Mouse (Mus musculus) T-helper 17 cell (primary cell): ENCODE data around the gene H3f3b.

Experiments
- in situ Hi-C, 2 experiments: fragments of 300-600 bp; cut with MboI, MseI; formaldehyde crosslinking; loops; 1 replicate in 1 of 2; 2 replicates in 1 of 2; pipeline ENCODE4 v1.15.1; 2025; ENCODE audit warnings: high pct_unique_total_duplicates in 2 of 2

Gene H3f3b

GRCm38 (mm10) chr11:116004186-116004823, 23.5 kb downstream of the H3f3b start:
- in situ Hi-C loops = no loop called here

DNA sequence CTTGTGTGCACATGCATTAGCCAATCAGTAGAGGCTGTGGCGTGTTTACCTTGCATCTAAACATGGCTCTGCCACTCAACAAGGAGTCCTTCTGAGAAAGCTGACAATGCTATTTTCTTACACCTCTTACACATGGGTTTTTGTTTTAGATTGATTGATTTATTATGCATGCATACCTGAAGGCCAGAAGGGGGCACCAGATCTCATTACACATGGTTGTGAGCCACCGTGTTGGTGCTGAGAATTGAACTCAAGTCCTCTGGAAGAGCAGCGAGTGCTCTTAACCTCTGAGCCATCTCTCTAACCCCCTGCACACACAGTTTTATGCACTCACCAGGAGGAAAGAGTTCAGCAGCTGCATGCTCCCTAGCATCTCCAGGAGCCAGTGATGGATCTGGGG, 24.9 kb downstream of the H3f3b start:
- in situ Hi-C loops = no loop called here

DNA sequence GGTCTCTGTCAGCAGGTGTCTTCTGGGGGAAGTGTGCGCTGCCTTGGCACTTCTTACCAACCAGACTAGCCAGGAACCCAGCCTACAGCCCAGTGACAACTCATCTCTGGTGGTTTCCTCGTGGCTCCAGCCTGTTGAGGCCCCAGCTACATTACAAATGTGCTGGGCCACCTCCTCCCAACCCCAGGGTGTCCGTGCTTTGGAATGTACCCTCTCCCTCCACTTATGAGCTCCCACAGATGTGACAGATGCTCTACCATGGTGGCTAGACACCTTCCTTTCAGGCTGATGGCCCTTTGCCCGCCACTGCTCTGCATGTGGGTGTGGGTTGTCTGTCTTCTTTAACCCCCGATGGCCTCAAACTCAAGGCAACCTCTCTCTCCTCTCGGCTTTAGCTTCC, 26.0 kb downstream of the H3f3b start:
- in situ Hi-C loops = no loop called here

DNA sequence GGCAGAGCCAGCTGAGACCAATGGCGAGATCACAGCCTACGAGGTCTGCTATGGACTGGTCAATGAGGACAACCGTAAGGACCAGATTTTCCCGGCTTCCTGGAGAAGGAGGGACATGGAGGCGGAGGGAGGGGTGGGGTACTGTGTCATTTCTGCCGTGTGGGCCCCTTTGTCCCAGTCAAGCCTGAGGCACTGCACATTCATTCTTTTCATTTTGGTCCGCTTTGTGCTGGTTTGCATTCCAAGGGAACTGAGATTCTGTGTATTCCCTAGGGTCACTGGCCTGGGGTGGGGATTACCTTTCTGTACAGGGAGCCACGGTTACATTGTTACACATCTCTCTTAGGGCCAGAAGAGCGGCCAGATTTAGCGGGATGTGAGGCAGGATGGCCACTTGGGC, 27.2 kb downstream of the H3f3b start:
- in situ Hi-C loops = no loop called here

GRCm38 (mm10) chr11:115999538-116000143, 28.1 kb downstream of the H3f3b start:
- in situ Hi-C loops = loop anchor here in 1 of 2 experiments (10.0 kb wide), 1 partner anchor 55 kb away; no protein-coding TSS in a partner anchor

DNA sequence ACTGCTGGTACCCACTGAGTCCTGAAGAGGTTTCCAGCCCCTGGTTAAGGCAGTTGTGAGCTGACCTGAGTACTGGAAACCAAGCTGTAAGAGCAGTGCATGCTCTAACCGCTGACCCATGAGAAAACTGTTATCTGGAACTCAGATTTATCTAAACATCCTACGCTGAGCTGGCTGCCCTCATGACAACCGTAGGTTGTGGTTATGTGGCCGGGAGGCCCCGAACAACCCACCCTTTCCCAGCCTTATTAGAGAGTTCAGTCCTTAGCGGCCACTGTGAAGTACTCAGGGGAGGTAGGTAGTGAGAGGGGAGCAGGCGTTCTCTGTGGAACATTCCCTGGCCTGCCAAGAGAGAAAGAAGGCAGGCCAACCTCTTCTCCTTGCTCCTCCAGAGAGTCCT, 28.7 kb downstream of the H3f3b start:
- in situ Hi-C loops = loop anchor here in 1 of 2 experiments (10.0 kb wide), 1 partner anchor 54 kb away; no protein-coding TSS in a partner anchor

DNA sequence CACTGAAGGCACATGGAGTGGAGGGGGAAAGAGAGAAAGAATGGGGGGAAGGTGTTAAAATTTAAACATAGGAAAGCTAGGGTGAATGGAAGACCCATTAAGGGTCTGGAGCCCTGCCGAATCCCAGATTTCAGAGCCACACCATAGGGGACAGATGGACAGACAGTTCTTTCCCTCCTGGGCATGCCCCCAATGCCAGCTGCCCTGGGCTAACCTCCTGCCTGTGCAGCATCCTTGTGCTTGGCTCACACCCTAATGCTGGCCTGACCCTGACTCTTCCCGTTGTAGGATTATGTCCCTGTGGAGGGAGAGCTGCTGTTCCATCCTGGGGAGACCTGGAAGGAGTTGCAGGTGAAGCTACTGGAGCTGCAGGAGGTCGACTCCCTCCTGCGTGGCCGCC, 30.1 kb downstream of the H3f3b start:
- in situ Hi-C loops = loop anchor here in 1 of 2 experiments (10.0 kb wide), 1 partner anchor 53 kb away; no protein-coding TSS in a partner anchor

- in situ Hi-C loops = loop anchor here in 1 of 2 experiments (10.0 kb wide), 1 partner anchor 52 kb away; no protein-coding TSS in a partner anchor
Measured at GRCm38 (mm10) chr11:115997047-115997446, 30.7 kb downstream of the H3f3b start.

- in situ Hi-C loops = loop anchor here in 1 of 2 experiments (10.0 kb wide), 1 partner anchor 50 kb away; no protein-coding TSS in a partner anchor
Measured at GRCm38 (mm10) chr11:115995256-115995655, 32.5 kb downstream of the H3f3b start.

DNA sequence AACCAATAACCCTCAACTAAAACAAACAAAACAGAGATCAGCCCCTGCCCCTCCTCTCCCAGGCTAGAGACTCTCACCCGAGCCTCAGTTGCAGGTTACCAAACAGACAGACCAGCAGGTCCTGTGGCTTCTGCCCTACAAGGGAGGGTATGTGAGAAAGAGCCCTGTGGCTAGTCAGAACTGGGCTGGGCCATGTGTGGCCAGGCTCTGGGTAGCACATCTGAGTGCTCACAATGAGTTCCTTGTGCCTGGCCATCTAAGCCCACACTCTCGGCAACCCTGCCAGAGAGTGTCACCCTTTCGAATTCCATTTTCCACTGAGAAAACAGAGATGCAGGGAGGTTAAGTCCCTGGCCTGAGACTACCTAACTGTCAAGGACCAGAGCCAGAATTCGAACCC, 35.7 kb downstream of the H3f3b start:
- in situ Hi-C loops = loop anchor here in 1 of 2 experiments (10.0 kb wide), 1 partner anchor 47 kb away; no protein-coding TSS in a partner anchor

- in situ Hi-C loops = loop anchor here in 1 of 2 experiments (10.0 kb wide), 1 partner anchor 45 kb away; no protein-coding TSS in a partner anchor
Measured at GRCm38 (mm10) chr11:115989686-115990085, 38.1 kb downstream of the H3f3b start.

- in situ Hi-C loops = no loop called here
Measured at GRCm38 (mm10) chr11:115983291-115983690, 44.5 kb downstream of the H3f3b start.

- in situ Hi-C loops = no loop called here
Measured at GRCm38 (mm10) chr11:115982472-115982871, 45.3 kb downstream of the H3f3b start.

DNA sequence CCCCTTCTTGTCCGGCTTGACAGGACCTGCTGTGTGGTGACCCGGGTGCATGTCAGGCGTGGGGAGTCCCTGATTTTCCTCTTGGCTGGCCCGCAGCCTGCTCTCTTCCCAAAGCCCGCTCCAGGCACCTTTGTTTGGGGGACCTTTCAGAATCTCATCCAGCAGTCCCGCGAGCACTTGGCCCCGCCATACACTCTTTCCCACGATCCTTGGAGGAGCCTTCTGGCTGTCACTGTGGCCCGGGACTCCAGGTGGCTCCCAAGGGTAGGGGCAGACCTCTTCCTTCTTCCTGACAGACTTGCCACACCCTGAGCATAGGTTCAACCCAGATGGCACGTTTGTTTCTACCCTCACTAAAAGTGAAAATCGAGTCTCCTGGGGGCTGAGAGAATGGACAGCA, 52.2 kb downstream of the H3f3b start:
- in situ Hi-C loops = no loop called here

DNA sequence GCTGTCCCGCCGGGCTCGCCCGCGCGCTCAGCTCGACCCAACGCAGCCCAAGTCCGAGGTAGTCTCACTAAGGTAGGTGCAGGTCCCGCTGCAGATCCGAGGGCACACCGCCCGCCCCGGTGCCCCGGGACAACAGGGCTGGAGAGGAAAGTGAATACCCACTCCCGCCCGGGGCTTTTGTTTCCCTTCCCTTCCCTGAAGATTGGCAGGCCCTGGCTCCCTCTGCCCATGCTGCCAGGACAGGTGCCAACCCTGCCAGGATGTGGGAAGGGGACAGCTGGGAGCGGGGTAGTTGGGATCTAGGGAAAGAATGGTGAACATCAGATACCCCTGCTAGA, 52.7 kb downstream of the H3f3b start:
- in situ Hi-C loops = no loop called here

DNA sequence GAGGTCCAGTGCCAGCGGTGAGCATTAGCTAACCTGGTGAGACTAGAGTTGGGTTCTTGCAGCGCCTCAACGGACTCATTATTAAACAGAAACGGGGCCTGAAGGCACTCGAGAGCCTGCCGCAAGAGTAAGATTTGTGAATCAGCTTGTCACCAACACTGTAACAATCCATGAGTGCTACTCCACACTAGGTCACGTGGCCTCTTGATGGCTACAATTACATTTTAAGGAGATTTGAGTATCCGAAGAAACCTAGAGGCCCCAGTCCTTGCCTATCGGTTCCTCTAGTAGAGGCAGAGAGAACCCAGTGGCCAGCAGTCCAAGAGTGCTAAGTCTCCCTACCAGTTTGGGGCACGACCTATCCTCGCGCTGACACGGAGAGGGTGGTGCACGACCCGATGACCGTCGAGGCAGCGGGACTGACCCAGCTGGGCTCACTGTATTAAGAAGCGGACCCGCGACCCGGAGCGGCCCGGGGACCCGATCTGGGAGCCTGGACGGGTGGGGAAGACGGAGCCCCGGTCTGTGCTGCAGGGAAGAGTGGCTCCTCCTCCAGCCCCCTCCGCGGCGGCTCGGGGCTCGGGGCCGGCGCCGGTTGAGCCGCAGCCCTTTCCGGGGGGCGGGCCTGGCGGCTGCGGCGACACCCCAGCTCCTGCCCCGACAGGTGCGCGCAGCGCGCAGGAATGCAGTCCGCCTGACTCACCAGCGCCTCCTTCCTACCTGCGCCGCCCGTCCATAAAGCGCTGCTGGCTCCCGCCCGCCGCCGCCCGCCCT, 53.3 kb downstream of the H3f3b start, which contains the start of gene Itgb4:
Gene Itgb4, plus strand, starts transcription at position 401 of the 774 bp plus-strand sequence.
- in situ Hi-C loops = no loop called here
